In the genomic region with DNA sequence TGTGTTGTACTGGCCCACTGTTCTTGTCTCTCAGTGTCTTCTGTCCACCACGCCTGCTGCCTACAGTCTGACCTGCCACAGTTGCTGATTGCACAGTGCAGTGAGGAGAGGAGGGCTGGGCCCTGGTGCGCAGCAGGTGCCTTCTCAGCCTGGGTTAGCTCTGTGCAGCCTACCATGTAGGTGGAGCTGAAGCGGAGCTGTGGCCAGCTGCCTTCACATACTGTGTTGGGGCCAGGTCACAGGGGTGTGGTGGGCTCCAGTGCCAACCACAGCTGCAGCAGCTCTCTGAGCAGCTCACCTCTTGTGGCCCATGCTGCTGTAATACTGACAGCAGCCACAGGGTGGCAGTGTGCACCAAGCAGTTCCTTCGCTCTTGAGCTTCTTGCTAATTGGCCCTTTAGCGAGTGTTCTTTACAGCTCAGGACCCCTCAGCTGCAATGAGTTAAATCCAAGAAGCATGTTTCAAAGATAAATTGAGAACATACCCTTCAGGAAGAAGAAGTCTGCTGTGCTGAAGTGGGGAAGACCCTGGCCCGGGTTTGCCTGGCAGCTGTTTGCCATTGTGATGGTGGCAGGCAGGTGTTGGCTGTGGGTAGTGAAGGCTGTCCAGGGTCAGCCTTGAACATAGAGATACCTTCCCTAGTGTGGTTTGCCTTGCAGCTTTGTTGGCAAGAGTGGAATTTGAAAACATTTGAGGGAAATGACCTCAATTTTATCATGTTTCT, we compare ENCODE assay signal across 8 mouse cellular contexts. TPM values are rescaled to one million over a fixed set of nuclear protein-coding genes. Genes with fewer than 3 reads are reported as not detected.
DNase-seq lines count a peak whose midpoint lies in the region; ATAC-seq and TF ChIP-seq lines count a peak whose summit lies in the region.

No protein-coding gene starts in this region.

- H3K4me1 ChIP-seq in heart, embryonic 12.5 days (replicated peaks) = peaks cover 42% of the 10 kb centered on the region
- peaks cover 24% of the 10 kb centered on the region for H3K4me1 ChIP-seq in heart, adult 2 months (ENCODE audit: control insufficient read depth, insufficient read depth, low read length)
- peaks cover 32% of the 10 kb centered on the region for H3K4me1 ChIP-seq in kidney, embryonic 14.5 days (ENCODE audit: control insufficient read depth, insufficient read depth, low read length)

- no peaks in the 10 kb centered on the region for H3K27me3 ChIP-seq in heart, embryonic 12.5 days (replicated peaks)
- no peaks in the 10 kb centered on the region for H3K27me3 ChIP-seq in heart, adult 2 months (ENCODE audit: control insufficient read depth, insufficient read depth, low read length)
- H3K27me3 ChIP-seq in kidney, embryonic 14.5 days (ENCODE audit: control insufficient read depth, insufficient read depth, low read length) = no peaks in the 10 kb centered on the region

- no peak; the same call in 1 of the 2 replicates for TF ChIP-seq CTCF in heart, adult 2 months (IDR thresholded peaks at IDR 0.05)

- peak; percentile 82 to 95 for DNase-seq in heart, adult 18-20 months
- peak; percentile 90 for DNase-seq in embryo, embryonic 9.5 days (ENCODE audit: extremely low spot score)
- peak; percentile 84 to 92 for DNase-seq in heart, adult 2 months
- DNase-seq in liver = peak; percentile 90
- peak; percentile 71 to 81 for DNase-seq in spleen, postnatal 36 days (ENCODE audit: low spot score in 2 of 2)

- H3K36me3 ChIP-seq in heart, embryonic 12.5 days = peaks cover 70% of the 10 kb centered on the region
- peaks cover 4% of the 10 kb centered on the region for H3K36me3 ChIP-seq in heart, adult 2 months (ENCODE audit: control insufficient read depth, insufficient read depth, low read length)
- peaks cover 49% of the 10 kb centered on the region for H3K36me3 ChIP-seq in kidney, embryonic 14.5 days (ENCODE audit: control insufficient read depth, insufficient read depth, low read length)

- no peaks in the 10 kb centered on the region for H3K79me2 ChIP-seq in heart, adult 2 months (replicated peaks; ENCODE audit: control insufficient read depth, insufficient read depth, low read length)

- no peak for TF ChIP-seq POLR2A in heart, adult 2 months (IDR thresholded peaks at IDR 0.05; ENCODE audit: insufficient read depth, low read depth, low read length)

- no peak overlapping the region for H3K4me3 ChIP-seq in heart, embryonic 12.5 days
- no peak overlapping the region for H3K4me3 ChIP-seq in heart, adult 2 months
- no peak overlapping the region for H3K4me3 ChIP-seq in kidney, embryonic 14.5 days (ENCODE audit: low read length)

- no peak overlapping the region for H3K9ac ChIP-seq in heart, embryonic 12.5 days
- H3K9ac ChIP-seq in heart, adult 2 months (ENCODE audit: low read depth, low read length) = no peak overlapping the region
- no peak overlapping the region for H3K9ac ChIP-seq in kidney, embryonic 14.5 days (ENCODE audit: low read depth, low read length)

- intact Hi-C loops in heart, adult 2 months (cut with DNase I) = loop anchor here (1.0 to 2.0 kb wide), 3 partner anchors 49 to 402 kb away; no protein-coding TSS in a partner anchor

- H3K9me3 ChIP-seq in heart, embryonic 12.5 days (replicated peaks) = no peaks in the 10 kb centered on the region
- no peaks in the 10 kb centered on the region for H3K9me3 ChIP-seq in kidney, embryonic 14.5 days (ENCODE audit: control insufficient read depth, low read length)

- no peak for ATAC-seq in heart, embryonic 12.5 days (ENCODE audit: insufficient number of reproducible peaks, low FRiP score)
- ATAC-seq in kidney, embryonic 14.5 days (ENCODE audit: low FRiP score, low TSS enrichment) = peak; percentile 7; the same call in 1 of the 2 replicates
- ATAC-seq in monocyte, adult 5-6 weeks (replicated peaks; ENCODE audit: insufficient number of reproducible peaks, low FRiP score, low TSS enrichment, poor library complexity, severe bottlenecking) = peak; percentile 77

- peak; percentile 94 for TF ChIP-seq EP300 in heart, adult 2 months (IDR thresholded peaks at IDR 0.05; ENCODE audit: insufficient read depth, low read depth, low read length)

- no peak overlapping the region; the same call in 1 of the 2 replicates for H3K27ac ChIP-seq in heart, embryonic 12.5 days (ENCODE audit: poor library complexity, severe bottlenecking)
- peak overlapping the region; percentile 70 for H3K27ac ChIP-seq in heart, adult 2 months
- no peak overlapping the region for H3K27ac ChIP-seq in kidney, embryonic 14.5 days (ENCODE audit: low read depth, low read length)

- WGBS in heart, embryonic 12.5 days = 50% methylated on average over 6 of the region's 6 CpGs
- WGBS in heart, adult 2 months = 29% methylated on average over 6 of the region's 6 CpGs
- 48% methylated on average over 6 of the region's 6 CpGs for WGBS in kidney, embryonic 14.5 days

- H3K4me2 ChIP-seq in heart, embryonic 12.5 days = no peak overlapping the region
- H3K4me2 ChIP-seq in kidney, embryonic 14.5 days (replicated peaks; ENCODE audit: low read depth, low read length) = no peak overlapping the region

RNA-seq across cellular contexts. Expression of gene Parvb, which starts 19.6 kb away (rescaled TPM):
- total RNA-seq in heart, adult 18-20 months (2021) = 100 to 1,000 TPM in 1 of 2 experiments, 10 to 100 TPM in 1; 89.9 to 103 TPM
- polyA plus RNA-seq in heart, embryonic 12.5 days (2016; fragmentation: Nextera tagmentation; extraction: Ambion mirVana) = 13.5 and 13.8 TPM in 2 replicates
- total RNA-seq in heart, adult 2 months (2021) = 100 to 1,000 TPM in 1 of 2 experiments, 10 to 100 TPM in 1; 99.4 to 116 TPM
- 58.5 and 61.6 TPM in 2 replicates for polyA plus RNA-seq in heart, adult 2 months (2012; rRNA removed)
- polyA plus RNA-seq in kidney, embryonic 14.5 days (2014; fragmentation: Nextera tagmentation; extraction: Ambion mirVana) = 3.9 TPM in 2 replicates
- total RNA-seq in monocyte, adult 5-6 weeks (2017) = 6.7 to 45.7 TPM (median 7.8 TPM) in 3 replicates

RNA-seq across cellular contexts. Expression of gene Samm50, which starts 20.2 kb away (rescaled TPM):
- 100 to 1,000 TPM; 299 to 313 TPM for total RNA-seq in heart, adult 18-20 months (2021)
- polyA plus RNA-seq in heart, embryonic 12.5 days (2016; fragmentation: Nextera tagmentation; extraction: Ambion mirVana) = 122 and 125 TPM in 2 replicates
- total RNA-seq in heart, adult 2 months (2021) = 100 to 1,000 TPM; 258 to 289 TPM
- 27.8 and 36.6 TPM in 2 replicates for polyA plus RNA-seq in heart, adult 2 months (2012; rRNA removed)
- polyA plus RNA-seq in kidney, embryonic 14.5 days (2014; fragmentation: Nextera tagmentation; extraction: Ambion mirVana) = 81.5 and 88.8 TPM in 2 replicates
- 27.7 to 36.4 TPM (median 29.5 TPM) in 3 replicates for total RNA-seq in monocyte, adult 5-6 weeks (2017)

RNA-seq across cellular contexts. Expression of gene Pnpla3, which starts 44.6 kb away (rescaled TPM):
- total RNA-seq in heart, adult 18-20 months (2021) = 1 to 10 TPM; 2.6 to 8.8 TPM
- 0.60 and 1.1 TPM in 2 replicates for polyA plus RNA-seq in heart, embryonic 12.5 days (2016; fragmentation: Nextera tagmentation; extraction: Ambion mirVana)
- total RNA-seq in heart, adult 2 months (2021) = 1 to 10 TPM; 1.1 to 3.8 TPM
- polyA plus RNA-seq in heart, adult 2 months (2012; rRNA removed) = 26.2 and 30.1 TPM in 2 replicates
- 0.14 and 0.49 TPM in 2 replicates for polyA plus RNA-seq in kidney, embryonic 14.5 days (2014; fragmentation: Nextera tagmentation; extraction: Ambion mirVana)
- total RNA-seq in monocyte, adult 5-6 weeks (2017) = 0.78 TPM in 1 of 3 replicates, not detected in the others
